In genomic region chr3:88521156-88521555, GRCm38 (mm10) we compare ENCODE assay signal across 14 mouse cellular contexts. TPM values are rescaled to one million over a fixed set of nuclear protein-coding genes. Genes with fewer than 3 reads are reported as not detected.
"Had no signal": no experiment of that assay in that cellular context is flagged by ENCODE, and none has a peak within 500 bp of the region (broad histone marks: within the 10 kb centered on the region; RNA-seq: fewer than 3 reads in every experiment).

No protein-coding gene starts in this region.

- H3K4me2 ChIP-seq: lung, embryonic 14.5 days had no signal

- H3K9me3 ChIP-seq: midbrain, embryonic 10.5 days had no signal

- H3K4me3 ChIP-seq: midbrain, embryonic 10.5 days; myocyte had no signal

- ATAC-seq: midbrain, embryonic 16.5 days had no signal

- H3K27ac ChIP-seq: liver, embryonic 14.5 days; midbrain, embryonic 10.5 days had no signal

- H3K9ac ChIP-seq: liver, embryonic 14.5 days; lung, embryonic 14.5 days had no signal

- DNase-seq: lung, embryonic 14.5 days; midbrain, embryonic 14.5 days; retina, postnatal 1 day; right cerebral cortex, adult 18-20 months; right cerebral cortex, postnatal 25 days; right cerebral cortex, postnatal 4 days; spleen, adult 18-20 months; thymus, adult 18-20 months had no signal

RNA-seq across cellular contexts. Expression of gene Rab25, which starts 26.9 kb away (rescaled TPM):
- total RNA-seq: megakaryocyte, adult 5-6 weeks had no signal
- polyA plus RNA-seq: midbrain, embryonic 14.5 days; neural tube, embryonic 14.5 days had no signal
